Mouse (Mus musculus) heart, adult 10 weeks (tissue): ENCODE measurements around the gene Ap3b2. TPM values are rescaled to one million over a fixed set of nuclear protein-coding genes. Genes with fewer than 3 reads are reported as not detected.

Experiments used
- polyA plus RNA-seq: library from polyadenylated mRNA; stranded (reverse); fragments of 350-450 nt; fragmentation: Illumina TruSeq; extraction: RNeasy Lipid Tissue Mini Kit (QIAGEN cat#74804); gene quantifications from one replicate; pipeline ENCODE4 v1.2.3, GENCODE M21; 2014; ENCODE audit warnings: low read depth, low replicate concordance

The Ap3b2 gene
- 0.18 TPM for polyA plus RNA-seq

GRCm38 (mm10) chr7:81493331-81494021, at the start of gene Ap3b2:
TSS of gene Ap3b2 (minus strand) at chr7:81493925.

GRCm38 (mm10) chr7:81498181-81498580, 4.5 kb upstream of the Ap3b2 start, which contains the start of gene BC048679:
TSS of gene BC048679 (minus strand) at chr7:81498281.

GRCm38 (mm10) chr7:81455155-81455651, 38.5 kb downstream of the Ap3b2 start, which contains the start of gene Cpeb1:
TSS of gene Cpeb1 (minus strand) at chr7:81455465.

Other genes starting within 250 kb of the Ap3b2 start
- 1,396 TPM for gene Rps17, start 148.7 kb downstream of the Ap3b2 start, polyA plus RNA-seq
- gene Cpeb1, start 38.5 kb downstream of the Ap3b2 start, polyA plus RNA-seq = 29.2 TPM
- gene BC048679, start 4.4 kb upstream of the Ap3b2 start, polyA plus RNA-seq = not detected
- gene Fsd2, start 73.0 kb upstream of the Ap3b2 start, polyA plus RNA-seq = 169 TPM
- gene Whamm, start 77.3 kb upstream of the Ap3b2 start, polyA plus RNA-seq = 8.9 TPM
- gene Homer2, start 213.6 kb upstream of the Ap3b2 start, polyA plus RNA-seq = 54.0 TPM